Comparison of ENCODE assay signal across 14 mouse cellular contexts in the genomic region with DNA sequence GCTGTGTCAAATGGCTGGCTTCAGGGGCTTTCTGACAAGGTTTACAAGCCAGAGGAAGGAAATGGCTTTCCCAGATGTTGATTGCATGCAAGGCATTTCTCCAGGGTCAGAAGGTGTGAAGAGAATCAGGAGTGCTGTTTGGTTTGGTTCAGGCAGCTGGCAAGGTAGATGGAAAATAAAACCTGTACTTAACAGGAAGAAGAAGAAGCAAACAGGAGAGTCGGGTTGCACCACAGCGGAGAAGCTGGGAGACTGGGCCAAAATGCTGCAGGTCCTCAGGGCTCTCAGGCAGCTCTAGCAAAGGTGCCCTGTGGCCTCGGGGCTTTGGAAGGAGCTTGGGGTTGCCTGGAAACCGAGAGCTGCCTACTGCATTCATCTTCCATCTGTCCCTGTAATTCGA.
DNase-seq lines count a peak whose midpoint lies in the region; ATAC-seq and TF ChIP-seq lines count a peak whose summit lies in the region.
"Had no signal": no experiment of that assay in that cellular context is flagged by ENCODE, and none has a peak within 500 bp of the region (broad histone marks: within the 10 kb centered on the region; RNA-seq: fewer than 3 reads in every experiment).

No protein-coding gene starts in this region.

- ATAC-seq in kidney, postnatal 0 days (replicated peaks; ENCODE audit: low FRiP score, low read depth): no peak
- ATAC-seq in hindbrain, embryonic 16.5 days: 0 out of 2 replicates have a peak, but pooled peaks have one; percentile 54
- ATAC-seq in midbrain, embryonic 15.5 days (replicated peaks): peak; percentile 58
- ATAC-seq: activated CD4-positive, CD25-positive, alpha-beta regulatory T cell, adult 4 months had no signal

- TF ChIP-seq CTCF in kidney, postnatal 0 days (IDR thresholded peaks at IDR 0.05; ENCODE audit: low read depth): no peak

- H3K4me3 ChIP-seq in kidney, postnatal 0 days (replicated peaks; ENCODE audit: low read depth, low read length): no peak overlapping the region
- no peak overlapping the region for H3K4me3 ChIP-seq in hindbrain, embryonic 16.5 days (ENCODE audit: low read length)
- H3K4me3 ChIP-seq in midbrain, embryonic 15.5 days: no peak overlapping the region
- H3K4me3 ChIP-seq: heart, embryonic 10.5 days had no signal

- DNase-seq in kidney, postnatal 0 days (ENCODE audit: low spot score): peak; percentile 42
- no peak for DNase-seq in kidney, postnatal 10 days
- DNase-seq in embryo, embryonic 11 days: peak; percentile 62
- no peak for DNase-seq in adrenal gland, postnatal 10 days
- no peak for DNase-seq in layer of hippocampus, postnatal 36 days
- DNase-seq: cerebellum, adult 9-11 months; heart, postnatal 4 days; kidney, adult 9 months; lung, postnatal 10 days; thymus, postnatal 14 days had no signal

- H3K4me2 ChIP-seq in kidney, postnatal 0 days (ENCODE audit: low read length): no peak overlapping the region
- no peak overlapping the region for H3K4me2 ChIP-seq in hindbrain, embryonic 16.5 days (ENCODE audit: low read length)
- H3K4me2 ChIP-seq in midbrain, embryonic 15.5 days: no peak overlapping the region

- no peak overlapping the region for H3K9ac ChIP-seq in kidney, postnatal 0 days (ENCODE audit: low read depth, low read length)
- no peak overlapping the region for H3K9ac ChIP-seq in hindbrain, embryonic 16.5 days (ENCODE audit: low read depth, low read length)
- H3K9ac ChIP-seq in midbrain, embryonic 15.5 days: no peak overlapping the region

- 13% methylated on average over 5 of the region's 5 CpGs for WGBS in kidney, postnatal 0 days
- WGBS in hindbrain, embryonic 16.5 days: 17% methylated on average over 5 of the region's 5 CpGs
- 20% methylated on average over 5 of the region's 5 CpGs for WGBS in midbrain, embryonic 15.5 days

- no peaks in the 10 kb centered on the region for H3K36me3 ChIP-seq in kidney, postnatal 0 days (ENCODE audit: insufficient read depth, low read length)
- H3K36me3 ChIP-seq in hindbrain, embryonic 16.5 days (ENCODE audit: control insufficient read depth, insufficient read depth, low read length): no peaks in the 10 kb centered on the region
- H3K36me3 ChIP-seq in midbrain, embryonic 15.5 days (replicated peaks): no peaks in the 10 kb centered on the region
- H3K36me3 ChIP-seq: heart, embryonic 10.5 days had no signal

- H3K27ac ChIP-seq in kidney, postnatal 0 days: no peak overlapping the region
- no peak overlapping the region for H3K27ac ChIP-seq in hindbrain, embryonic 16.5 days (ENCODE audit: low read depth, low read length)
- H3K27ac ChIP-seq in midbrain, embryonic 15.5 days: peak overlapping the region; percentile 46
- H3K27ac ChIP-seq: heart, embryonic 10.5 days had no signal

- H3K9me3 ChIP-seq in kidney, postnatal 0 days (replicated peaks; ENCODE audit: low read length): no peaks in the 10 kb centered on the region
- H3K9me3 ChIP-seq in hindbrain, embryonic 16.5 days (ENCODE audit: control insufficient read depth, low read length): no peaks in the 10 kb centered on the region
- H3K9me3 ChIP-seq in midbrain, embryonic 15.5 days: no peaks in the 10 kb centered on the region
- H3K9me3 ChIP-seq: heart, embryonic 10.5 days had no signal

- H3K27me3 ChIP-seq in kidney, postnatal 0 days (ENCODE audit: insufficient read depth, low read length): no peaks in the 10 kb centered on the region
- no peaks in the 10 kb centered on the region for H3K27me3 ChIP-seq in hindbrain, embryonic 16.5 days (replicated peaks; ENCODE audit: control insufficient read depth, insufficient read depth, low read length)
- no peaks in the 10 kb centered on the region for H3K27me3 ChIP-seq in midbrain, embryonic 15.5 days (replicated peaks)

- H3K4me1 ChIP-seq in kidney, postnatal 0 days (replicated peaks; ENCODE audit: insufficient read depth, low read length): no peaks in the 10 kb centered on the region
- no peaks in the 10 kb centered on the region; the same call in 1 of the 2 replicates for H3K4me1 ChIP-seq in hindbrain, embryonic 16.5 days (ENCODE audit: control insufficient read depth, insufficient read depth, low read depth, low read length)
- H3K4me1 ChIP-seq in midbrain, embryonic 15.5 days: peaks cover 11% of the 10 kb centered on the region
- H3K4me1 ChIP-seq: heart, embryonic 10.5 days had no signal

Comparison
In these comparisons a context has a peak if more than half of its experiments do, and no peak if none do; other contexts are left out.
1. DNase-seq: peak in kidney, postnatal 0 days (single experiment) and embryo, embryonic 11 days (single experiment); none in kidney, postnatal 10 days (single experiment), adrenal gland, postnatal 10 days (single experiment) and layer of hippocampus, postnatal 36 days (0 of 2).